Mouse (Mus musculus): ENCODE measurements around the gene Lhx9. TPM values are rescaled to one million over a fixed set of nuclear protein-coding genes. Genes with fewer than 3 reads are reported as not detected.

The Lhx9 gene
- polyA plus RNA-seq, 1 experiment from 2014 or later = not detected

DNA sequence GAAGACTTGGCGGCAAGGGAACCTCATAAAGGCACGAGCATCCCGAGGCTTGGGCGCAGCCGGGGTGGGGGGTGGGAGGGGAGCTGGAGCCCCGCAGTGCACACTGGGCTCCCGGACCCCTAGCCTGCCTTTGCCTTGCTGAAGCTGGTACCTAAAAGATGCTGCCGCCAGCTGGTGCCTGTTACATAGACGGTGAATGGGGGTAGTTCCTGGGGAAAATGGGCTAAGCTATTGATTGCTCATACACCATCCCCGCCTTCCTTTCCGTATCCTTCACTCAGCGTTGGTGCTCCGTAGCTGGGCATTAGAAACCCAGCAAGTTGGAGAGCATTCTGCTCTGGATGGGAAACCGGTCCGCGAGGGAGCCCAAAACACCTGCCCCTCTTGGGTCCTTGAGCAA lies 351 bp downstream of the Lhx9 start:
- peaks cover 8% of the 10 kb centered on the region for H3K36me3 ChIP-seq (ENCODE audit: control insufficient read depth, insufficient read depth, low read length)
- H3K9ac ChIP-seq (ENCODE audit: low read length) = no peak overlapping the region
- peak overlapping the region; percentile 47 for H3K4me2 ChIP-seq (ENCODE audit: low read depth, low read length)
- H3K27me3 ChIP-seq (ENCODE audit: control insufficient read depth, insufficient read depth, low read depth, low read length) = peaks cover 72% of the 10 kb centered on the region
- no peaks in the 10 kb centered on the region for H3K9me3 ChIP-seq (ENCODE audit: control insufficient read depth, low read length)
- under 1% methylated on average over 16 of the region's 16 CpGs for WGBS
- H3K27ac ChIP-seq (ENCODE audit: low read length) = no peak overlapping the region
- ATAC-seq (ENCODE audit: low read depth) = no peak
- peak overlapping the region; percentile 33 for H3K4me3 ChIP-seq (ENCODE audit: low read length)
- peaks cover 19% of the 10 kb centered on the region for H3K4me1 ChIP-seq (replicated peaks; ENCODE audit: control insufficient read depth, insufficient read depth, low read length)

DNA sequence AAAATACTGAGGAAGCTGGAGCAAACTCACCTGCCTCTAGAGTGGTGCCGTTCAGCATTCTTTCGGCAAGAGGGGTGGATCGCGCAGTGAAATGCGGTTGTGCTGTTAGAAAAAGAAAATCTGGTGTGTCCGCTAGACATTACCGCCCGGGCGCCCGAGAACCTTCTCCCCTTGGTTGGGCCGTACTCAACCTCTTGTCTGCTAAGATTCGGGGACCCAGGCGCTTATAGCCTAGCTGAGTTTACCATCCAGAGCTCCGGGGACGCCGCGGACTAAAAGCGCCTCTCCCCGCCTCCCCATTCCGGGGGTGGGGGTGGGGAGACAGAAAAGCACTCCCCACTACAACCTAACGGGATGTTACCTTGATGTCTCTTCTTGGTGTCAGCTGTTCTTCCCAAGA lies 1.2 kb downstream of the Lhx9 start:
- ATAC-seq (ENCODE audit: low read depth) = no peak
- Histone ChIP-seq H3K4me3 (ENCODE audit: low read length) (peak overlapping the region; percentile 18; the same call in 1 of the 2 replicates), H3K4me1 (replicated peaks; ENCODE audit: control insufficient read depth, insufficient read depth, low read length) (peaks cover 19% of the 10 kb centered on the region), H3K36me3 (ENCODE audit: control insufficient read depth, insufficient read depth, low read length) (peaks cover 8% of the 10 kb centered on the region), H3K27me3 (ENCODE audit: control insufficient read depth, insufficient read depth, low read depth, low read length) (peaks cover 78% of the 10 kb centered on the region), H3K9ac (ENCODE audit: low read length) (no peak overlapping the region), H3K9me3 (ENCODE audit: control insufficient read depth, low read length) (no peaks in the 10 kb centered on the region), H3K4me2 (ENCODE audit: low read depth, low read length) (peak overlapping the region; percentile 31; the same call in 1 of the 2 replicates), H3K27ac (ENCODE audit: low read length) (no peak overlapping the region)
- WGBS = under 1% methylated on average over 21 of the region's 21 CpGs

DNA sequence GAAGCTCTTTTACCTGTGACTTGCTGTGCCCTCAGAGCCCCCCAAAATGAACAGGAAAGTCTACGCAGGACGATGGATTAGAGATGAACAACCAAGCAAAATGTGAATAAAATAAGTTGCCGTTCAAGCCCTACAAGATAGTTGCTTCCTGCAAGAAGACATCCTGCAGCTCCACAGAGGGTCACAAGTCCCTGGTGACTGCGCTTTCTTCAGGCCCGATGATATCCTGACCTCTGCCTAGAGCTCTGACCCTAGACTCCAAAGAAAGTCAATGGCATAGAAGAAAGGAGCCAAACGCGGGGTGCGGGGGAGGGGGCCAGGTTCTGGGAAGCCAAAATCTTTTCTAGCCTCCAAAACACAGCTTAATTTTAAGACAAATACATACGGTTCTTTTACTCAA lies 1.8 kb downstream of the Lhx9 start:
- peaks cover 82% of the 10 kb centered on the region for H3K27me3 ChIP-seq (ENCODE audit: control insufficient read depth, insufficient read depth, low read depth, low read length)
- WGBS = 6% methylated on average over 9 of the region's 9 CpGs
- H3K9me3 ChIP-seq (ENCODE audit: control insufficient read depth, low read length) = no peaks in the 10 kb centered on the region
- H3K4me2 ChIP-seq (ENCODE audit: low read depth, low read length) = no peak overlapping the region
- ATAC-seq (ENCODE audit: low read depth) = no peak
- peaks cover 6% of the 10 kb centered on the region for H3K36me3 ChIP-seq (ENCODE audit: control insufficient read depth, insufficient read depth, low read length)
- no peak overlapping the region for H3K27ac ChIP-seq (ENCODE audit: low read length)
- H3K9ac ChIP-seq (ENCODE audit: low read length) = no peak overlapping the region
- H3K4me1 ChIP-seq (replicated peaks; ENCODE audit: control insufficient read depth, insufficient read depth, low read length) = peaks cover 22% of the 10 kb centered on the region
- H3K4me3 ChIP-seq (ENCODE audit: low read length) = no peak overlapping the region

DNA sequence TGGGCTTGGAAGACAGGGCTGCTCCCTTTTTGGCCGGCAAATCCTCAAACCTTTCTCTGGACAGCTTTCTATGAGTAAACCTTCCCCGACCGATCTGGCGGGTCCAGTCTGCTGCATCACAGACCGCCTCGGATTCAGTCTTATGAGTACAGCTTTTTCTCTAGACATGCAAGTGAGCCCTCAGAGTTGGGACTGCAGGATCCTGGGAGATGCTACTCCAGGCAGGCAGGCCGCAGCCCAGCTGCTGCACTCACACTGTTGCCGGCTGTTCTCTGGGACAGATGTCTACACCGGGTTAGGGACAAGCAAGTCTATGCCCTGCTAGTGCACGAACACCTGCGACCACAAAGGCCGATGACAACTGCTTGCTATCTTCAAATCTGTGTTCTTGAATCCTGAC lies 2.2 kb downstream of the Lhx9 start:
- ATAC-seq (ENCODE audit: low read depth) = no peak
- H3K4me2 ChIP-seq (ENCODE audit: low read depth, low read length) = no peak overlapping the region
- H3K9me3 ChIP-seq (ENCODE audit: control insufficient read depth, low read length) = no peaks in the 10 kb centered on the region
- no peak overlapping the region for H3K9ac ChIP-seq (ENCODE audit: low read length)
- H3K27me3 ChIP-seq (ENCODE audit: control insufficient read depth, insufficient read depth, low read depth, low read length) = peaks cover 86% of the 10 kb centered on the region
- no peak overlapping the region for H3K4me3 ChIP-seq (ENCODE audit: low read length)
- 0 out of 2 replicates have a peak, but pooled peaks cover 2% of the 10 kb centered on the region for H3K36me3 ChIP-seq (ENCODE audit: control insufficient read depth, insufficient read depth, low read length)
- no peak overlapping the region for H3K27ac ChIP-seq (ENCODE audit: low read length)
- WGBS = 6% methylated on average over 12 of the region's 12 CpGs
- peaks cover 26% of the 10 kb centered on the region for H3K4me1 ChIP-seq (replicated peaks; ENCODE audit: control insufficient read depth, insufficient read depth, low read length)

DNA sequence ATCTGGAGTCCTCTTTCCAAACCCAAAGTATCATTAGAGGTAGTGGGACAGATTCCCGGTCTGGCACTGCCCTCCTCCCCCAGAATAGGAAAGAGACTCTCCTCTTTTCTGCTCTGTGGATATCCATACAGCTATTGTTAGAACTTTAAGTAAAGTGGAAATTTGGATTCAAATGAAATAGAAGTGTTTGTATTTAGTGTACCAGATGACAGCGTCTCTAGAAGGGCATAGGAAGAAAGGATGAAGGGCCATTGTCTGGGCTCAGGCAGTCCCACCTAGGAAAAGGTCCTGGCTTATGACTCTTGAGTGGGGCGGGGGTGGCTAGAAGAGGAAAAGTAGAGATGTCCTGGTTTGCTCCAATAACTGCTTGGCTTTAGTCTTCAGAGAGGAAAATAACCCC lies 2.9 kb downstream of the Lhx9 start:
- H3K27me3 ChIP-seq (ENCODE audit: control insufficient read depth, insufficient read depth, low read depth, low read length) = peaks cover 80% of the 10 kb centered on the region
- no peak for ATAC-seq (ENCODE audit: low read depth)
- H3K4me1 ChIP-seq (replicated peaks; ENCODE audit: control insufficient read depth, insufficient read depth, low read length) = peaks cover 26% of the 10 kb centered on the region
- H3K9me3 ChIP-seq (ENCODE audit: control insufficient read depth, low read length) = no peaks in the 10 kb centered on the region
- H3K36me3 ChIP-seq (ENCODE audit: control insufficient read depth, insufficient read depth, low read length) = no peaks in the 10 kb centered on the region
- no peak overlapping the region for H3K4me3 ChIP-seq (ENCODE audit: low read length)
- 21% methylated on average over 3 of the region's 3 CpGs for WGBS
- no peak overlapping the region for H3K4me2 ChIP-seq (ENCODE audit: low read depth, low read length)
- H3K27ac ChIP-seq (ENCODE audit: low read length) = no peak overlapping the region
- no peak overlapping the region for H3K9ac ChIP-seq (ENCODE audit: low read length)

DNA sequence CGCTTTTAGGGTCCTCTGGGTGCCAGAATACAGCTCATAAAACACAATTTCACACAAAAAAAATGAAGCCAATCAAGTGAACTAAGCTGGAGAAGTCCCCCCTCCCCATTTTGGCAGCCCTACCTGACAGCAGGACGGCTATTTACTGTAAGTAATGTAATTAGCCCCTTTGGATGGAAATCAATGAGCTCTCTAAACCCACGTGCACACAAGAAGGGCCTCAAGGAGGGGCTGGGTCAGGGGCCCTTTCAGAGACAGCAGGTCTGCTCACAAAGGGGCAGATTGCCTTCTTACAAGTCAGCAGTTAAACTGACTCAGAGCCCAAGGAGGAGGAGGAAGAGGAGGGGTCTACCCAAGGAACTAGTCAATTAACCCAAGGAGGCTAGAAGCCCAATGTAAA lies 4.2 kb downstream of the Lhx9 start:
- H3K27ac ChIP-seq (ENCODE audit: low read length) = no peak overlapping the region
- peaks cover 81% of the 10 kb centered on the region for H3K27me3 ChIP-seq (ENCODE audit: control insufficient read depth, insufficient read depth, low read depth, low read length)
- H3K9ac ChIP-seq (ENCODE audit: low read length) = no peak overlapping the region
- no peak overlapping the region; the same call in 1 of the 2 replicates for H3K4me3 ChIP-seq (ENCODE audit: low read length)
- H3K9me3 ChIP-seq (ENCODE audit: control insufficient read depth, low read length) = no peaks in the 10 kb centered on the region
- WGBS = 7% methylated on average over 3 of the region's 3 CpGs
- H3K4me1 ChIP-seq (replicated peaks; ENCODE audit: control insufficient read depth, insufficient read depth, low read length) = peaks cover 26% of the 10 kb centered on the region
- H3K36me3 ChIP-seq (ENCODE audit: control insufficient read depth, insufficient read depth, low read length) = no peaks in the 10 kb centered on the region
- ATAC-seq (ENCODE audit: low read depth) = no peak
- H3K4me2 ChIP-seq (ENCODE audit: low read depth, low read length) = no peak overlapping the region

DNA sequence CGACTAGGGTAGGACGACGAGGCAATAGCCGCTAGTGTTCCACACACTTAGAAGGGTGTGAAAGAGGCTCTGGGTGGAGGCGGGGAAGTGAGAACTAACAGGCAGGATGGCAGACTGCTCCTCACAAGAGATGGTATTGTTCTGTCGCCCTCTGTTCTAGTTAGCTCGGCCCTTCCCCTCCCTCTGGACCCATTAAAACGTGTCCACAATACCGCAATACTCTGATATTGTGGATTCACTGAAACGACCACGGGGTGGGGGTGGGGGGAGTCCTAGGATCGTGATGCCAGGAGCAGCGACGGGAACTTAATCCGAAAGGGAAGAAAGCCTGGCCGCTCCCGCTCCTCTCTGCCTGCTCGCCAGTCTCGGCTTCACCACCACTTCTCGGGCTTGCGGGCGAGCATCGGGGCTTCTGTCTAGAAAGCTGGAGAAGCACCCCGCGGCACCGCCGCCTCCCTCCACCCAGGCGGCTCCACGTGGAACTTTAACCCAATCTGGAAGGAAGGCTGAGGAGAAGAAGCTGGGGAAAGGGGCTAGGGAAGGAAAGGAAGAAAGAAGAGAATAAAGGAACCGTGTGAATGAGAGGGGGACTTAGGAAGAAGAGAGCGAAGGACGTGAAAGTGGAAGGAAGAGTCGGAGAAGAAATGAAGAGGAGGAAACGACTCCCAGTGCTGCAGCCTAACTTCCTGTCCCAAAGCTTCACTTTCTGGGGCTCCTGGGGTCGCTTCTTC lies 4.9 kb downstream of the Lhx9 start:
- peak overlapping the region; percentile 39; the same call in 1 of the 2 replicates for H3K9ac ChIP-seq (ENCODE audit: low read length)

DNA sequence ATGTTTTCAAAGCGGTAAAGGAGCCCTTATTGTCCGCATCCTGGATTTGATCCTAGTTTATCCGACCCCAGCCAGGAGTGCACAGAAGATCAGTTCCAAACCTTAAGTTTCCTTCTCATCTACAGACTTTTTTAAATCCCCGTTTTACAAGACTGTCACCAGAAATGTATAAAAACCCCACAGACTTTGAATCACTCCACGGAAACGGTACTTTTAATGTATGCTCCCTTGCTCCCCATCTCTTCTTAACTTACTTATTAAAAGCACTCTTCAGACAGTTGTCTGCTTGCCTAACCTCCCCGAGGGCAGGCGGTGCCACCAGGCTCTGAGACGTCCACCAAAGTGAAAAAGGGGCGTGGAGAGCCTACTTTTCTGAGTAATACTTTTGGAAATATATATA lies 5.6 kb downstream of the Lhx9 start:
- H3K27ac ChIP-seq (ENCODE audit: low read length) = no peak overlapping the region
- H3K4me3 ChIP-seq (ENCODE audit: low read length) = no peak overlapping the region
- no peak overlapping the region for H3K9ac ChIP-seq (ENCODE audit: low read length)
- H3K27me3 ChIP-seq (ENCODE audit: control insufficient read depth, insufficient read depth, low read depth, low read length) = peaks cover 81% of the 10 kb centered on the region
- ATAC-seq (ENCODE audit: low read depth) = no peak
- H3K9me3 ChIP-seq (ENCODE audit: control insufficient read depth, low read length) = no peaks in the 10 kb centered on the region
- no peaks in the 10 kb centered on the region for H3K36me3 ChIP-seq (ENCODE audit: control insufficient read depth, insufficient read depth, low read length)
- 2% methylated on average over 10 of the region's 10 CpGs for WGBS
- H3K4me1 ChIP-seq (replicated peaks; ENCODE audit: control insufficient read depth, insufficient read depth, low read length) = peaks cover 15% of the 10 kb centered on the region
- no peak overlapping the region for H3K4me2 ChIP-seq (ENCODE audit: low read depth, low read length)

More for the DNA sequence above, 4.9 kb downstream of the Lhx9 start:
- WGBS = under 1% methylated on average over 35 of the region's 35 CpGs
- peak overlapping the region; percentile 38 for H3K4me3 ChIP-seq (ENCODE audit: low read length)
- H3K27me3 ChIP-seq (ENCODE audit: control insufficient read depth, insufficient read depth, low read depth, low read length) = peaks cover 81% of the 10 kb centered on the region
- H3K4me1 ChIP-seq (replicated peaks; ENCODE audit: control insufficient read depth, insufficient read depth, low read length) = peaks cover 21% of the 10 kb centered on the region
- H3K9me3 ChIP-seq (ENCODE audit: control insufficient read depth, low read length) = no peaks in the 10 kb centered on the region
- no peak overlapping the region for H3K27ac ChIP-seq (ENCODE audit: low read length)
- ATAC-seq (ENCODE audit: low read depth) = no peak
- H3K4me2 ChIP-seq (ENCODE audit: low read depth, low read length) = peak overlapping the region; percentile 66
- H3K36me3 ChIP-seq (ENCODE audit: control insufficient read depth, insufficient read depth, low read length) = no peaks in the 10 kb centered on the region

DNA sequence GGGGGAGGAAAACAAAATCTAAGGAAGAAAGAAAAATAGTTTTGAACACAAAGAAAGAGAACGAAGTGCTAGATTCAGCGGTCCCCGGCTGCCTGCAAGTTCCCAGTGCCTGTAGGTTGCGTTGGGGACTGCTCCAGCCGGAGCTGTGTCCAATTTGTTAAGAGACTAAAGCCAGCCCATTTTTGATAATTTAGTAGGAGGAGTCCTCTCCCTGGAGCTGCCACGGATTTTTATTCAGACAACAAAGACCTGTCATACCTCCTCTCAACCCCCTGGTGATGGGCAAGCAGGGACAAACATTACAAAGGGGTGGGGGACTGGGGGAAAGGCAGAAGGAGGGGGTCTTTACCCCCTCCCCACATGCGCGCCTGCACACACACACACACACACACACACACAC lies 6.1 kb downstream of the Lhx9 start:
- Histone ChIP-seq H3K27ac (ENCODE audit: low read length) (no peak overlapping the region), H3K9me3 (ENCODE audit: control insufficient read depth, low read length) (no peaks in the 10 kb centered on the region), H3K4me3 (ENCODE audit: low read length) (peak overlapping the region; percentile 44), H3K27me3 (ENCODE audit: control insufficient read depth, insufficient read depth, low read depth, low read length) (peaks cover 82% of the 10 kb centered on the region), H3K4me2 (ENCODE audit: low read depth, low read length) (peak overlapping the region; percentile 59), H3K9ac (ENCODE audit: low read length) (no peak overlapping the region), H3K36me3 (ENCODE audit: control insufficient read depth, insufficient read depth, low read length) (no peaks in the 10 kb centered on the region), H3K4me1 (replicated peaks; ENCODE audit: control insufficient read depth, insufficient read depth, low read length) (peaks cover 14% of the 10 kb centered on the region)
- WGBS = 1% methylated on average over 7 of the region's 8 CpGs
- ATAC-seq (ENCODE audit: low read depth) = peak; percentile 62; the same call in 1 of the 2 replicates
